Mouse (Mus musculus): ENCODE measurements at regions not wholly inside any gene's neighbourhood (a gene's known extent, or its start where the extent isn't known, plus 50 kb on each side); places are given as distances from the start of the nearest gene placed in this dataset.

DNA sequence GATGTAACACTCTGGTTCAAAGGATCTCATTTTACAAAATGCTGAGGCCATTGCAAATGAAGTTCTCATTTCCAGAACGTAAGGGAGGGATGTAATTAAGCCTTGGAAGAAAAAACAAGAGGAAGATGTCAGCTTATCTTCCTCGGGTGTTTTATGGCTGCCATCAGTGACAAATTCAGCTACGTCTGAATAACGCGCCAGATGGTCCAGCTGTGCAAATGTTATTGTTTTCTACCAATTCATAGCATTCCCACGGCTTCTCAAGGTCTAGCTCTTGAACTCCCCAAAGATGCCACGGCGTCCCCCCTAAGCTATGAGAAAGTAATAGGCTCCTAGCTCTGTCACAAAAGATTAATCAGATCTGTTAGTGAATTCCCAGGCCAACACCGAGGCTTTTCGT is 232.0 kb upstream of the Arid2 start:
- TF ChIP-seq NELFE (IDR thresholded peaks at IDR 0.05; ENCODE audit: low read depth, low read length) = no peak
- TF ChIP-seq CTCF (IDR thresholded peaks at IDR 0.05 in 2 of 3, conservative IDR thresholded peaks at IDR 0.05 in 1 of 3; ENCODE audit: control insufficient read depth in 1 of 3, insufficient read depth in 1 of 3, low read depth in 2 of 3, low read length in 3 of 3, poor library complexity in 1 of 3, severe bottlenecking in 1 of 3) = no peak

Data from MEL (cell line).